Mouse (Mus musculus) v-Abl transformed pro-B cells (cell line): ENCODE data around the gene Rhbdl2.

Experiments used
- in situ Hi-C, 2 experiments: fragments of 400-800 bp; cut with MboI; formaldehyde crosslinking; loops; one replicate each; pipeline ENCODE4 v1.15.1; 2025; ENCODE audit not compliant: unreplicated experiment in 2 of 2

The Rhbdl2 gene

DNA sequence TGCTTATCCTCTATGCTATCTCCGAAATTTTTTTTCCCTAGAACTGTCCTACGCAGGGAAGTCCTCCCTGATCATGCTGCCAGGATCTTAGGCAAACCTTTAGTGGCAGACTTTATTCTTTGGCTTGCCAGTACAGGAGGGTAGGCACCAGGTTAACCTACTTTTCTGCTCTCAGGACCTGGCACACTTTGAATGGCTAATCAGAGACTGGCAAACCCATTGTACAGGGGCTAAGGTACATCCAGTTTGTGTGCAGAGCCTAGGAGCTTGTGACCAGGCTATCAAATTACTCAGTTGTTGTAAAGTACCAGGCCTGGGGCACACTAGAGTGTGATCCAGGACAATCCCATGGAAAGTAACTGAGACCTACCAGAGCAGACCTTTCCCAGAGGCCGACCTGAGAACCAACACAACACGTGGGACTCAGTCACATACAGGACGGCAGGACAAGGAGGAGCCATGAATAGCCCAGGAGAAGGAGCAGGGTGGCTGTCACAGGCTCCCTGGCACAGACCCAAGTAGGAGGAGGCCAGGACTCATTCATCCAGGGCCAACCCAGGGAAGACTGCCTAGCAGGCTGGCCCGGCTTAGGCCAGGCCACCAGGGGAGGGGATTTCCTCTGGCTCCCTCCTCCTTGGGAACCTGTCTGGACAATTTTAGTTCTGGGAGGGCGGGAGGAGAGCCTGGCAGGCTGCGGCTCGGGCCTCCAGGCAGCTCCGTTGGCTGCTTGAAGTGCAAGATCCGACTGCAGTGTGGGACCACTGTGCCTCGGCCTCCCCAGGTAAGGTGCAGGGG lies at the start of gene Rhbdl2:
TSS of gene Rhbdl2 (plus strand) at position 684 of the 795 bp plus-strand sequence.
- in situ Hi-C loops: no loop called here

DNA sequence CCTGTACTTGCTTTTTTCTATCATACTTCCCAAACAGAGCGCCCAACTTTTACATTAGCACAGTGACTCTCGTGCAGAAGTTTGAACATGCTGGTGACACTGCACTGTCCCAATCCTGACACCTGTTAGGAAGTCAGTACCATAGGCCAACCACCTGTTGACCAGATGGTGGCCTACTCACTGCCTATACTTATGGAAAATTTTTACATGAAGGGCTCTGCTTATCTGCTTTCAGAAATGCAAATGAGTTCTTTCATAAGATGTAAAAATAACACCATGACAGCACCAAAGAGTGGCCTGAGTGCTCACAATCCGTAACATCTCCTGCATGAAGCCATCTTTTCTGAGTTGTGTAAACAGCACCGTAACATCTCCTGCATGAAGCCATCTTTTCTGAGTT lies 49.0 kb upstream of the Rhbdl2 start:
- in situ Hi-C loops: loop anchor here in 1 of 2 experiments (25.0 kb wide), 1 partner anchor 949 kb away; the partner anchor contains the start of gene Utp11

DNA sequence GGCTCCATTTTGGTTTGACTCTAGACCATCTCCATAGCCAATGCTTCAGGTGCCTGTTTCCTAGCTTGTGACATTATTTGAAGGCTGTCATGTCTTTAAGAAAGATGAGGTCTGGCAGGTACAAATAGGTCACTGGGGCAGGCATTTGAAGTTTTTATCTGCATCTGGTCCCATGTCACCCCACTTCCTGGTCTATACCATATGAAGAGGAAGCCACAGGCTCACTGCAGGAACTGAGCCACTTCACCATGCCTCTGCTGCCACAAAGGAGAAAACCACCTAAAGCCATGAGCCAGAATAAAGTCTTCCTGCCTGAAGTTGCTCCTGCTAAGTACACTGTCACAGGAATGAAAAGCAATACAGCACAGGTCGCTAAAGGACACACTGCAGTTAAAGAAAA lies 44.8 kb upstream of the Rhbdl2 start:
- in situ Hi-C loops: loop anchor here in 1 of 2 experiments (10.0 to 25.0 kb wide), 2 partner anchors 172 to 944 kb away; partner anchors contain the start of genes 4930535I16Rik, Rragc and Utp11

DNA sequence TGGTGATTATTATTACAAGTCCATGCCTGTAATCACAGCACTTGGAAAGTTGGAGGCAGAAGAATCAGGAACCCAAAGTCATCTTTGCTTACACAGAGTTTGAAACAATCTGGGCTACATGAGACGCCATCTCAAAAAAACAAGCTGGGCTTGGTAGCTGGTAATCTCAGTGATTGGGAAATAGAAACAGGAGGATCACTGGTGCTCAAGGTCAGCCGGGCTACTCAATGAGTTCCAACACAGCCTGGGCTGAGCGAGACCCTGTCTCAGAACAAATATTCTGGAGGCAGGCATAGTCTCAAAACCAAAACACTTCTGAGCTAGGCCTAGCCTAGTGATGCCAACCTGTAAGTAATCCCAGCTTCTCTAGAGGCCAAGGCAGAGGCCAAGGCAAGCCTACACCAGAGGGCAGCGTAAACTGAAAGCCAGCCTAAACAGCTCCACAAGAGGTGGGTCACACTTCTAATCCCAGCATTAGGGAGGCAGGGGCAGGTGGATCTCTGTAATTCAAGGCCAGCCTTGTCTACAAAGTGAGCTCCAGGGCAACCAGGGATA lies 42.4 kb upstream of the Rhbdl2 start:
- in situ Hi-C loops: loop anchor here (5.0 to 25.0 kb wide), 3 partner anchors 167 to 942 kb away; partner anchors contain the start of genes 4930535I16Rik (in 1 of the 2), Rragc (in 1 of the 2) and Utp11 (in 1 of the 2)

DNA sequence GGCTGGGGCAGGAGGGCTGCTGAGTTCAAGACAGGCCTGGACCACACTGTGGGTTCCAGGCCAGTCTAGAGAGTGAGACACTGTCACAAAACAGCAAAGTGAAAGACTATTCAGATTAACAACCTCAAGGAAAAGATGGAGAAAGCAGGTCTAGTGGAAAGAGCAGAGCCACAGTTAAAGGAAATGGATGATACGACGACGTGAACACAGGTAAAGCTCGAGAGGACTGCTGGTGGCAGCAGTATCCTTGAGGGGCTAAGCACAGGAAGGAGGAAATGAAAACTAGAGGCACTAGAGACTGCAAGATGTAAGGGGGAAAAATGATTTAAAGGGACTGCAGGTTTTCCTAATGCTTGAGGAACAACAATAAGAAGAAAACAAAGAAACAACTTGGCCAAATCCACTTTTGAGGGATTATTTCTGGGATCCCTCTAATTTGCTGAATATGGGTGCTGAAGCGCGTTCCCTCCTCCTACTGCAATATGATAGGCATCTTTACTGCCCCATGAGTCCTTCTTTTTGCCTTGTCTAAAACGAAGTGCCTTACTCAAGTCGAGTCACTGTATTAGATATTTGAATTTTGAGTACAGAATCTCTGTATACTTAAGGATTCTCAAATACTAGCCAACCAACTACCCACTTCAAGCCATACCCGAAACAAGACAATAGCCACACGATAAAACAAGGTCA lies 38.8 kb upstream of the Rhbdl2 start:
- in situ Hi-C loops: loop anchor here (5.0 to 25.0 kb wide), 3 partner anchors 163 to 938 kb away; partner anchors contain the start of genes 4930535I16Rik (in 1 of the 2), Rragc (in 1 of the 2) and Utp11 (in 1 of the 2)

DNA sequence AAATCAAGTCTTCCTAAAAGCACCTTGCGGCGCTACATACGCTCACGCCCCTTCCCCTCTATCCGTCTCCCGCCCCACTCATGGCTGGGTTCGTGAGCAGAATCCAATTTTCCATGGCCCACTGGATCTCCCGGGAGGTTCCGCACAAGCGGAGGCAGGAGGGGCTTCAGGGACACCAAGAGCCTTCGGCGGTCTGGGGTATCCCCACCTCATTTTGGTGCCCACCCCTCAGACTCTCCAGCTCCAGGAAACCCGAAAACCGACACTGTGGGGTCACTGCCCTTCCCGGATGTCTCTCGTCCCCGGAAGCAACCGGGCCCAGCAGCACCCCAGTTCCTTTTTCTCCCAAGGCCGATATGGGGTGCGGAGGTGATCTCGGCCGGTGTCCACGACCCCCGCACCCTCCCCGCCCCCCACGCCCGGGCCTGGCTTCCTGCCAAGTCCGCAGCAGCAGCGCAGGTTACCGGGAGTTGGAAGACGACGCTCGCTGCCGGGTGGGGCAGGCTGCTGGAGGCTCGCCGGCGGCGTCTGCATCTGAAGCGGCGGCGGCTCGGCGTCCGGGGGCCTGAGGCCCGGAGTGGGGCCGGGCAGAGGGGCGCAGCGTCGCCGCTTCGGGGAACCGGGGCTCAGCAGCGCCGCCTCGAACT lies 38.1 kb upstream of the Rhbdl2 start:
- in situ Hi-C loops: loop anchor here (5.0 to 25.0 kb wide), 4 partner anchors 163 to 938 kb away; partner anchors contain the start of genes 4930535I16Rik (in 1 of the 2), Rragc (in 1 of the 2) and Utp11 (in 1 of the 2)

DNA sequence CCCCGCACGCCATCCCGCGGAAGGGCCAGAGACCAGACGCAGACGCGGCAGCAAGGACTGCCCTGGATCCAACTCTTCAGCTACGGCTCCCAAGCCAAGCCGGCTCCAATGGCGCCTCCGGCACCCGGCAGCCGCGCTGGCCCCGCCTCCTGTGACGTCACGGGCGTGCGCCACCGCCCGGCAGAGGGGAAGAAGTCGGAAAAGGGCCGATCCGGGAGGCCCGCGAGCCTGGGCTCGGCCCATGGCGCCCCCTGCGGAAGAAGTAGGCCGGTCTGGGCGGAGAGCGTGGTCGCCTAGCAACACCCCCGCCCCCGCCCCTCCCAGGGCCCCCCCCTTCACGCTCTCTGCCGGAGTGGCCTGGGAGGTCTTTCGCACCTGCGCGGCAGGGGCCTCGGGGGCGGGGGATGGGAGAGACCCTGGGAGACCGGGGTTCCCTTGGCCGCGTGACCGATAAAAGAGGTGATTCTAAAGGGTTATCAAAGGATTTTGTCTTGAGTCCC lies 37.5 kb upstream of the Rhbdl2 start, which contains the start of gene Akirin1:
TSS of gene Akirin1 (minus strand) at position 194 of the 500 bp plus-strand sequence.
- in situ Hi-C loops: loop anchor here in 1 of 2 experiments (5.0 kb wide), 1 partner anchor 927 kb away; no protein-coding TSS in a partner anchor

DNA sequence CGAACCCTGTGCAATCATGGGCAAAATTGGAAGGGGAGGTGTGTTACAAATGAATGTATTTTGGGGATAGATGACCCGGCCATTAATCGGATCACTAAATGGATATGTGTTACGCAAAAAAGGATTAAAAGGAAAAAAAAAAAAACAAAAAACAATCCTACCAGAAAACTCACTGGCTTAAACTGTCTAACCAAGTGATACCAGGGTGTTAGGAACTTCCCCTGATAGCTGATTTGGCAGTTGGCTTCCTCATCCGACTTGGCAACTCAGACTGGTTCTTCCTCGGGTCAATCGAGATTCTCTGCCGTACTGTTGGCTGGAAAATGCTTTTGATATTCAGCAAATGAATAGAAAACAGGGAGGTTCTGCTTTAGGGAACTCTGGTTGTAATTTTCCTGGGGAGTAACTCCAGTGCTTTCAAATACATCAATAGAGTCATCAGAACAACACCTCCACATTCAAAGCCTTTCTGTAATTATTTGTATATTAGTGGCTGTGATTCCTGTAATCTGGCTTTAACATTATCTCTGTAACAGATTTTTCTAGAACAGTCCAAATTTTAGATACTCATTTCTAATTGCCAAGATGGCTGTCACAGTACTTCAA lies 36.9 kb upstream of the Rhbdl2 start:
- in situ Hi-C loops: loop anchor here in 1 of 2 experiments (5.0 kb wide), 1 partner anchor 926 kb away; no protein-coding TSS in a partner anchor

DNA sequence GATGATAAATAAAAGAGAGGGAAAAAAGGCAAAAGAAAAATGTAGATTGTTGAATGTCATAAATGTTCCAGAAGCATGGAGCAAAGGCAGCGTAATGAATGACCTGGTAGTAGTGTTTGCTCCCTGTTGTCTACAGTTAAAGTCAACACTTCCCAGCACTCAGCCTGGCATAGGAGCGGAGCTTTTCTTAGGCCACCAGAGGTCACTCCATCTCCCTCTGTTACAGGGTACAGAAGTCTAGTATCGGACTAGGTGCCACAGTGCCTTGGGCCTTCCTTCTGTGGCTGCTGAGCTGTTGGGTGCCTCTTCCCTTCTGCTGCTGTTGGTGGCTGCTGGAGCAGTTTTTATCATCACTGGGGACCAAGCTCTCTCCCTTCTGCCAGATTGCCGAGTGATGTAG lies 29.4 kb upstream of the Rhbdl2 start:
- in situ Hi-C loops: no loop called here

DNA sequence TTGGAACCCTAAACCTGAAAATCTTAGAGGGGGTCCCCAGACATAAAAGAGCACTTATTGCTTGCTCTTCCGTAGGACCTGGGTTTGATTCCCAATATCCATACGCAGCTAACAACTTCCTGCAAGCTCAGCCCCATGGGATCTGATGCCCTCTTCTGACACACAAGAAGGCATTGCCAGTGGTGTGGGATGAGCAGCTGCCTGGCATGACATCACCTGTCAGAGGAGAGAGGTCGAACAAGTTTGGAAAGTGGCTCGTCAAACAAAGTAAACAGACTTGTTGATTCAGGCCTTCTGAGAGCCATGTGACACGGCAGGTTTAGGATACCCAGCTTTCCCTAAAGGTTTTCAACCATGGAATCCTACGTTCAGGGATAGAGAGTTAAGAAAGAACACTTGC lies 22.6 kb upstream of the Rhbdl2 start:
- in situ Hi-C loops: loop anchor here in 1 of 2 experiments (5.0 kb wide), 1 partner anchor 117 kb away; no protein-coding TSS in a partner anchor

DNA sequence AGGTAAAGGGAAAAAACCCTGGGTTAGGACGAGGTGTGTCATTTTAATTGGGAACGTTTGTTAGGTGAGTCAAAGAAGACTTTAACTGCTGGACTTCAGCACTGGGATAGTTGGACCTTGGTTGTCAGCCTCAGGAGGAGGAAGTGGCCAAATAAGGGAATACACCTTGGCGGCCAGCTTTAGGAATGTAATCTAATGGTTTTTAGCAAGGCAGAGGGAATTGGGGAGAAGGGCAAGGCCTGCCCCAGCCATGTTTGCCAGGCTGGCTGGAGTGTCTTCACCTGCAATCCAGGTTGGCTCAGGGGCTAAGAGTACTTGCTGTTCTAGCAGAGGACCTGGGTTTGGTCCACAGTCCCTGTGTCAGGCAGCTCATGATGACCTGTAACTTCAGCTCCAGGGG lies 19.9 kb upstream of the Rhbdl2 start:
- in situ Hi-C loops: loop anchor here in 1 of 2 experiments (5.0 kb wide), 1 partner anchor 114 kb away; no protein-coding TSS in a partner anchor

DNA sequence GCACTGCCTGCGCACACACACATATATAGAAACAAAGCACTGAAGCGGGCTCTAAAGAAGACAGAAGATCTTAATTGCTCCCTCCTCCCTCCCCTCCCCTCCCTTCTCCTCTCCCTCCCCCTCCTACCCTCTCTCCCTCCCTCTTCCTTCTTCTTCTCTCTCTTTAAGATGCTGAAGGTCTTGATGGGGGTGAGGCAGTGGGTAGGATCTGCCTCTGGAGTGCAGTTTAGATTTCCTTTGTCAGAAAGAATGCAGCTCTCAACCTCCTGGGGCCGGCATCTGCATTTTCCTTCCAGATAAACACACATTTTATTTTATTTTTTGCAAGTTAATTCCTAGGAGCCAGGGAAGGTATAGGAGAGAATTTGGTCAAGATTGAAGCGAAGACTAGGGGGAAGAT lies 19.4 kb upstream of the Rhbdl2 start:
- in situ Hi-C loops: loop anchor here in 1 of 2 experiments (5.0 kb wide), 1 partner anchor 114 kb away; no protein-coding TSS in a partner anchor

DNA sequence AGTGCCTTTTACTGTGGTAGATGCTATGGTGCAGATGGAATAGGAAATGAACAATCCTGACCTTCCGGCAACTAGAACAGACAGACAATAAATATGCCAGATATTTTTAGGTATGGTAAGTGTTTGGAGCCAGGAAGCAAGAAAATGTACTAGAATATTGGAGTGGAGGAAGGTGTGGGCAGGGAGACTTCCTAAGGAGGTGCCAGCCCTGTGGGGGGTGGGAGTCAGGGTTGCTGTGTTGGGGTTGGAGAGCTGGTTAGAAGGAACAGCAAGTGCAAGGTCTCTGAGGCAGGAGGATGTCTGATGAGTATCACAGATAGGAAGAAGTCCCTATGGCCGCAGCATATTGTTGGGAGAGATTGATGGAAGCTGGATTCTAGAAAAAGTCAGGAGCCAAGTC lies 5.0 kb downstream of the Rhbdl2 start:
- in situ Hi-C loops: no loop called here

DNA sequence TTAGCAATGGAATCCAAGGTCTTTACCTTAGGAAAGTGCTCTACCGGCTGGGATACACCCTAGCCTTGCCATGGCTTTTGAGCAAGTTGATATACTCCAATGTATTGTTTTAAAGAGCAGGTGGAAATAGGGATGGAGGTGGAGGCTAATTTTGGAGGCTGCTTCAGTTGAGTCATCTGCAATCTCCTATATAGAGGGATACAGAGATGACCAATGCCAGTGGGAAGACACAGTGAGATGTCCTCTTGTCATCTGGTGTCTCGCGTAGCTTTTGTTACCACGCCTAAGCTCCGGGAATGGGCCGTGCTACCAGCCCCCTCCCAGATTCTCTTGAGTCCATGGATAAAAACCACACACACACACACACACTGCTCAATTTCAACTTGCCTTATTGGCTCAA lies 5.5 kb downstream of the Rhbdl2 start:
- in situ Hi-C loops: no loop called here

DNA sequence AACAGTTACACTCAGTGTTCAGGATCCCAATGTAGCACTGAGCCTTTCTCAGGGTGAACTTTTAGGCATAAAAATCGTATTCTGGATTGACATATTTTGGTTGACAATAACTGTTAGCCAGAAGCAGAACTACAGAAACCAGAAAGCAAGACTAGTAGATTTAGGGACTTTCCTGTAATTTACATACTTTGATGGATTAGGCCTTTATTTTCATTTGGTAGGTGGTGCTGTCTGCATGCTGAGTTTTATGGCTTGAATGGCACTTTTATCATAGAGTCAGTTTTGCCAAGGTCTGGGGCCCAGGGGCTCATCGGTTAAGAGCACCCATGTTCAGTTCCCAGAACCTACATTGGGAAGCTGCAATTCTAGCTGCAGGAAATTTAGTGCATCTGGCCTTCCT lies 7.4 kb downstream of the Rhbdl2 start:
- in situ Hi-C loops: no loop called here

DNA sequence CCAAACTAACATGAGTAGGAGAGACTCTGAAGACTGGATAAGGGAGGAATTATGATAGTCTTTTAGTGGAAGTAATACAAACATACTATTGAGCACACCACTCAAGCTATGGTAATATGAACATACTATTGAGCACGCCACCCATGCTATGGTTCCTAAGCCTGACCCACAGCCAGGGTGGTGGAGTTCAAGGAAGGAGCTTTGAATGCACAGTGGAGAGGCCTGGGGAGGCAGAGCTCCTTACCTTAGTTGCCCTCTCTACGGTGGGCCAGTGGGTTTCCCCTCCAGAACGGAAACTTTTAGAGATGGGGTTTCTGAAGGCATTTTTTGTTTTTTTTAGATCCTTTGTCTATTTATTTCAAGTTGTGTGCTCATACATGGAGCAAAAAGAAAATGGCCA lies 9.7 kb downstream of the Rhbdl2 start:
- in situ Hi-C loops: no loop called here

DNA sequence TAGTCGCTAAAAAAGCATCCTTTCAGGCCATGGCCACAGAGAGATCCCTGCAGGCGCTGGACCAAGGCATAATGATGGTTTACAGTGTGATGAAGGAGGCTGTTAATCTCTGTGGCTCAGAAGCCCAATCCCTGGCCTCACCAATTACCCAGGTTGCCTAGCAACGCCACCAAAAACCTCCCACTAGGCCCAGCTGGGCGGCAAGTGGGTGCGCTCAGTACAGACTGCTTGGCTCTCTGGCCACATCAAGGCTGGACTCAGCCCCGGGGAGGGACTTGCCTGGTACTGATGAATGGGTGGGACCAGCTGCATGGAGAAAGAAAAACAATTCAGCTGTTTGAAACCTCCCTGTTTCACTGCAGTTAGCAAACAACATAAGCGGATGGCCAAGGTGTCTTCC lies 10.2 kb downstream of the Rhbdl2 start:
- in situ Hi-C loops: no loop called here

DNA sequence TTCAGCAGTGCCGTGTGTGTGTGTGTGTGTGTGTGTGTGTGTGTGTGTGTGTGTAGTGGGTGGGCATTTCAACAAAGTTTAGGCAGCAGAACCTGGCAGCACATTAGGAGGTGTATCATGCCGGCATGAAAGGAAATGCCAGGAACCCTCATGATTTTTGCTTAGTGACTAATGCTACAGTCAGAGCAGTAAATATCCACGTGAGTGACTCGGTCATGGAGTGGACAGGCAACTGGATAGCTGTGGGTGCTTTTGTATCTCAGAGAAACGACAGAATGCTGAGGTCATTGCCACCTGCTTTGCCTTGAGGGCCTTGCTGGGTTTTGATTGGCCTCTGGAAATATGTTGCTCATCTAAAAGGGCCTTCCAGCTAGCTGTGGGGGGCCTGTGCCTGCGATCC lies 16.0 kb downstream of the Rhbdl2 start:
- in situ Hi-C loops: loop anchor here in 1 of 2 experiments (25.0 kb wide), 1 partner anchor 1766 kb away; no protein-coding TSS in a partner anchor

DNA sequence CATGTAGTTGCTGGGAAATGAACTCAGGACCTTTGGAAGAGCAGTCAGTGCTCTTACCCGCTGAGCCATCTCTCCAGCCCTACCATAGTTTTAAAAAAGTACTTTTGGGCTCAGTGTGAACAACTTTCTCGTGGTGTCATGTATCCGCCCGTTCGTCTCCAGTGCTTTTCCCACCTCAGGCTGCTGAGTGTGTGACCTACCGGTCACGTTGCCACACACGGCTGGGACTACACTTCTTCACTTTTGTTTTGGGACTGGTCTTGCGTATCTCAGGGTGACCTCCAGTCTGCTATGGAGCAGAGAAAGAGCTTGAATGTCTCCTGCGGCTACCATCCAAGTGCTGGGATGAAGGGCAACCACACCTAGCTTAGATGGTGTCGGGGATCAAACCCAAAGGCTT lies 20.6 kb downstream of the Rhbdl2 start:
- in situ Hi-C loops: loop anchor here in 1 of 2 experiments (25.0 kb wide), 1 partner anchor 1771 kb away; no protein-coding TSS in a partner anchor
